Comparison of ENCODE assay signal across 8 mouse cellular contexts in the genomic region with DNA sequence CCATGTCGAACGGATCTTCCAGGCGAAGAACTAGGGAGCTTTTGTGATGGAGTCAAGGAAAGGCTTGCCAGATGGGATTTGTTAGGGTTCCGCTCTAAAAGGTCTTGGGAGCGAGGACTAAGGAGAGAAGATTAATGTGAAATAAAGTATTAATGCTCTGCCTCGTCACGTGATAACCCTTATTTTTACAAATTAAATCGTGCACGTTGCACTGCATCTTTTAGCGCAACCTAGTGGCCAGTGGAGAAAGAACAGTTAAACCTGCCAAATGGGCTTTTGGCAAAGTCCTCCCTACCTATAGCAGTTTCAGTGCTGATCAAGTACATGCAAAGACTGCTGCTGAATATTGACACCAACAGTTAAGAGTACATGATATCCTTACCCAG. TPM values are rescaled to one million over a fixed set of nuclear protein-coding genes. Genes with fewer than 3 reads are reported as not detected.
DNase-seq lines count a peak whose midpoint lies in the region; ATAC-seq and TF ChIP-seq lines count a peak whose summit lies in the region.

No protein-coding gene starts in this region.

- H3K27me3 ChIP-seq in intestine, embryonic 14.5 days (replicated peaks; ENCODE audit: control insufficient read depth, insufficient read depth, low read length), result no peaks in the 10 kb centered on the region
- no peaks in the 10 kb centered on the region for H3K27me3 ChIP-seq in limb, embryonic 10.5 days (ENCODE audit: low read depth, poor library complexity, severe bottlenecking)
- H3K27me3 ChIP-seq in midbrain, embryonic 12.5 days, result no peaks in the 10 kb centered on the region
- H3K27me3 ChIP-seq in small intestine, adult 2 months (ENCODE audit: control insufficient read depth, insufficient read depth, low read length), result no peaks in the 10 kb centered on the region

- H3K9ac ChIP-seq in intestine, embryonic 14.5 days (ENCODE audit: low read length), result peak overlapping the region; percentile 88
- peak overlapping the region; percentile 71 for H3K9ac ChIP-seq in midbrain, embryonic 12.5 days (replicated peaks)

- peak; percentile 68 for TF ChIP-seq CTCF in cortical plate, adult 2 months (IDR thresholded peaks at IDR 0.05; ENCODE audit: extremely low read depth, insufficient read depth, low read length)
- 0 out of 2 replicates have a peak, but pooled peaks have one; percentile 1 for TF ChIP-seq CTCF in small intestine, adult 2 months (IDR thresholded peaks at IDR 0.05; ENCODE audit: extremely low read depth, insufficient read length, insufficient replicate concordance, low read depth, low read length)

- TF ChIP-seq POLR2A in cortical plate, adult 2 months (IDR thresholded peaks at IDR 0.05; ENCODE audit: extremely low read depth, insufficient read depth, low read length), result no peak
- no peak for TF ChIP-seq POLR2A in small intestine, adult 2 months (IDR thresholded peaks at IDR 0.05; ENCODE audit: low read depth, low read length)

- peaks cover 2% of the 10 kb centered on the region; the same call in 1 of the 2 replicates for H3K4me1 ChIP-seq in cortical plate, adult 2 months (ENCODE audit: control insufficient read depth, insufficient read depth, low read length)
- H3K4me1 ChIP-seq in intestine, embryonic 14.5 days (replicated peaks; ENCODE audit: control insufficient read depth, insufficient read depth, low read length), result peaks cover 13% of the 10 kb centered on the region; the same call in 1 of the 2 replicates
- H3K4me1 ChIP-seq in limb, embryonic 10.5 days, result peaks cover 25% of the 10 kb centered on the region
- peaks cover 21% of the 10 kb centered on the region for H3K4me1 ChIP-seq in midbrain, embryonic 12.5 days
- peaks cover 3% of the 10 kb centered on the region; the same call in 1 of the 2 replicates for H3K4me1 ChIP-seq in small intestine, adult 2 months (ENCODE audit: control insufficient read depth, insufficient read depth, insufficient read length, low read length)

- 0 out of 2 replicates have a peak, but pooled peaks cover 4% of the 10 kb centered on the region for H3K36me3 ChIP-seq in intestine, embryonic 14.5 days (ENCODE audit: control insufficient read depth, insufficient read depth, low read length)
- peaks cover 7% of the 10 kb centered on the region; the same call in 1 of the 2 replicates for H3K36me3 ChIP-seq in limb, embryonic 10.5 days
- no peaks in the 10 kb centered on the region for H3K36me3 ChIP-seq in midbrain, embryonic 12.5 days
- no peaks in the 10 kb centered on the region for H3K36me3 ChIP-seq in small intestine, adult 2 months (ENCODE audit: control insufficient read depth, insufficient read depth, low read length)

- H3K4me2 ChIP-seq in intestine, embryonic 14.5 days (ENCODE audit: low read length), result peak overlapping the region; percentile 65
- peak overlapping the region; percentile 54 for H3K4me2 ChIP-seq in midbrain, embryonic 12.5 days (replicated peaks)

- DNase-seq in kidney, adult 11 months, result peak; percentile 81
- DNase-seq in kidney, adult 18-20 months, result no peak
- DNase-seq in gastrocnemius, adult 18-20 months (ENCODE audit: low spot score), result peak; percentile 86
- no peak for DNase-seq in intestine, embryonic 14.5 days (ENCODE audit: low spot score)
- DNase-seq in limb, embryonic 10.5 days (ENCODE audit: low spot score), result no peak

- H3K4me3 ChIP-seq in cortical plate, adult 2 months (ENCODE audit: insufficient read depth, low read length), result peak overlapping the region; percentile 74
- peak overlapping the region; percentile 79 for H3K4me3 ChIP-seq in intestine, embryonic 14.5 days (ENCODE audit: low read depth, low read length)
- H3K4me3 ChIP-seq in limb, embryonic 10.5 days, result peak overlapping the region; percentile 77
- peak overlapping the region; percentile 69 for H3K4me3 ChIP-seq in midbrain, embryonic 12.5 days
- H3K4me3 ChIP-seq in small intestine, adult 2 months (ENCODE audit: low read depth, low read length), result peak overlapping the region; percentile 81

- peak; percentile 9; the same call in 1 of the 2 replicates for ATAC-seq in intestine, embryonic 14.5 days (replicated peaks; ENCODE audit: low FRiP score, low TSS enrichment, low read depth)
- ATAC-seq in midbrain, embryonic 12.5 days (ENCODE audit: low FRiP score, low read depth), result 0 out of 2 replicates have a peak, but pooled peaks have one; percentile 1

- H3K27ac ChIP-seq in cortical plate, adult 2 months (ENCODE audit: insufficient read depth, low read length), result peak overlapping the region; percentile 99
- H3K27ac ChIP-seq in intestine, embryonic 14.5 days (ENCODE audit: low read depth), result peak overlapping the region; percentile 98
- H3K27ac ChIP-seq in limb, embryonic 10.5 days, result peak overlapping the region; percentile 94
- peak overlapping the region; percentile 94 for H3K27ac ChIP-seq in midbrain, embryonic 12.5 days (replicated peaks)
- peak overlapping the region; percentile 99 for H3K27ac ChIP-seq in small intestine, adult 2 months (ENCODE audit: insufficient read depth, low read depth, low read length)

- no peaks in the 10 kb centered on the region for H3K9me3 ChIP-seq in intestine, embryonic 14.5 days (ENCODE audit: control insufficient read depth, low read length)
- H3K9me3 ChIP-seq in limb, embryonic 10.5 days (replicated peaks), result no peaks in the 10 kb centered on the region
- no peaks in the 10 kb centered on the region for H3K9me3 ChIP-seq in midbrain, embryonic 12.5 days

- whole genome bisulfite sequencing in intestine, embryonic 14.5 days, result under 1% methylated on average over 10 of the region's 10 CpGs
- WGBS in limb, embryonic 10.5 days, result 0% methylated on average over 10 of the region's 10 CpGs
- under 1% methylated on average over 10 of the region's 10 CpGs for WGBS in midbrain, embryonic 12.5 days
- 0% methylated on average over 10 of the region's 10 CpGs for WGBS in small intestine, adult 2 months

RNA-seq across cellular contexts. Expression of a gene that starts 3.3 kb away (rescaled TPM):
- 28.0 and 30.0 TPM in 2 replicates for polyA plus RNA-seq in cortical plate, adult 2 months (2012; rRNA removed)
- 10 to 100 TPM; 28.6 to 31.3 TPM for total RNA-seq in gastrocnemius, adult 18-20 months (2021)
- polyA plus RNA-seq in intestine, embryonic 14.5 days (2014; fragmentation: Nextera tagmentation; extraction: Ambion mirVana), result 90.8 and 98.4 TPM in 2 replicates
- 188 and 189 TPM in 2 replicates for polyA plus RNA-seq in limb, embryonic 10.5 days (2016; fragmentation: Nextera tagmentation; extraction: Ambion mirVana)
- 137 and 142 TPM in 2 replicates for polyA plus RNA-seq in midbrain, embryonic 12.5 days (2016; fragmentation: Nextera tagmentation; extraction: Ambion mirVana)
- 9.7 and 15.8 TPM in 2 replicates for polyA plus RNA-seq in small intestine, adult 2 months (2012; rRNA removed)

RNA-seq across cellular contexts. Expression of a gene that starts 3.4 kb away (rescaled TPM):
- polyA plus RNA-seq in cortical plate, adult 2 months (2012; rRNA removed), result 45.4 and 46.7 TPM in 2 replicates
- total RNA-seq in gastrocnemius, adult 18-20 months (2021), result 10 to 100 TPM; 21.5 to 22.6 TPM
- 16.8 and 19.0 TPM in 2 replicates for polyA plus RNA-seq in intestine, embryonic 14.5 days (2014; fragmentation: Nextera tagmentation; extraction: Ambion mirVana)
- polyA plus RNA-seq in limb, embryonic 10.5 days (2016; fragmentation: Nextera tagmentation; extraction: Ambion mirVana), result 13.7 and 17.0 TPM in 2 replicates
- 16.0 and 16.1 TPM in 2 replicates for polyA plus RNA-seq in midbrain, embryonic 12.5 days (2016; fragmentation: Nextera tagmentation; extraction: Ambion mirVana)
- polyA plus RNA-seq in small intestine, adult 2 months (2012; rRNA removed), result 3.8 and 6.8 TPM in 2 replicates

Comparison
In these comparisons a context has a peak if more than half of its experiments do, and no peak if none do; other contexts are left out.
1. DNase-seq: peak in kidney, adult 11 months (single experiment) and gastrocnemius, adult 18-20 months (single experiment); none in kidney, adult 18-20 months (single experiment), intestine, embryonic 14.5 days (single experiment) and limb, embryonic 10.5 days (single experiment).
2. Peak in every context shown above with its lines, with median percentiles within 50 percentile points of each other: H3K27ac ChIP-seq and H3K4me3 ChIP-seq.